Mouse (Mus musculus): ENCODE results near the gene Rcan1. TPM values are rescaled to one million over a fixed set of nuclear protein-coding genes. Genes with fewer than 3 reads are reported as not detected.

The Rcan1 gene
- polyA plus RNA-seq, 1 experiment = 20.2 TPM

DNA sequence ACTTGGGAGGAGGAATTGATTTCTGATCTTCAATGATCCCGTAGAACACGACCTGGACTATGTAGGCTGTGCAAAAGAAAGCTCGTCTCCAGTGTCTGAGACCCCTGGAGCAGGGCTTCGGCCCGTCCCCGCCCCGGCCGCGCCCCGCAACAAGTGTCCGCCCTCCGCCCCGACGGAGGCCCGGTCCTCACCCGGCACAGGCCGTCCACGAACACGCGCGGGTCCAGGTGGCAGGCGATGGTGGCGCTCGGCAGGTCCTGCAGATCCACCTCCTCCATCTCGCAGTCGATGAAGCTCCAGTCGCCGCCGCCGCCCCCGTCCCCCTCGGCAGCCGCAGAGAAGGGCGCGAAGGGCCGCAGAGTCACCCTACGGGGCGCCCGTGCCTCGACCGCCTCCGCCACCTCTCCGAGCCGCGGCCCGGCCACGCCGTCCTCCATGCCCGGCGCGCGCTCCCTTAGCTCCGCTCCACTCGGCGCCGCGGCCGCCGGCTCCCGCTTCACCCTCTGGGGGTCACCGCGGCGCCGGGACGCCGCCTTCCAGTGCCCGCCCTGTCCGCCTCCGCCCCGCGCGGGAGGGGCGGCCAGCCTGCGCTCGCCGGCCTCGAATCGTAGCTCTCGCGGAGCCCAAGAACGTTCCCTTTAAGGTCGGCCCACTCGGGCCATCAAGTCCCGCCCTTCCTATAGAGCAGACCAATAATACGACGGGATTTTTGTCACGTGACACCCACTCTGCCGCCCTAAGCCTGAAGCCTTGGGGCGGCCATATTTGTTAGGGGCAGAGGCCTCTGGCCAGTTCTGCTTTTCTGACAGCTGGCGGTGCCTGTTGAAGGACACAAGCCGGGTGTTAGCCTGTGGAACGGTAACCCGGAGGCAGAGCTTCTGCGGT is 4.8 kb downstream of the Rcan1 start:
- H3K36me3 ChIP-seq (ENCODE audit: control insufficient read depth, insufficient read depth) = no peaks in the 10 kb centered on the region
- H3ac ChIP-seq (ENCODE audit: control insufficient read depth, insufficient read length) = peak overlapping the region; percentile 31
- peak overlapping the region; percentile 27 for H3K4me3 ChIP-seq
- no peaks in the 10 kb centered on the region for H3K27me3 ChIP-seq (ENCODE audit: control insufficient read depth, insufficient read depth, insufficient read length)
- H3K79me2 ChIP-seq (ENCODE audit: control insufficient read depth, insufficient read depth) = no peaks in the 10 kb centered on the region
- H3K4me2 ChIP-seq (ENCODE audit: low read depth) = peak overlapping the region; percentile 93
- peak; percentile 98 for TF ChIP-seq USF1 (IDR thresholded peaks at IDR 0.05; ENCODE audit: low read depth)
- no peak for TF ChIP-seq TCF12 (IDR thresholded peaks at IDR 0.05; ENCODE audit: insufficient read depth, poor library complexity, severe bottlenecking)
- TF ChIP-seq E2F4 (IDR thresholded peaks at IDR 0.05; ENCODE audit: insufficient read depth) = no peak
- peak; percentile 68 for TF ChIP-seq POLR2A (IDR thresholded peaks at IDR 0.05; ENCODE audit: insufficient read length, low read depth)
- TF ChIP-seq MYOD1 (IDR thresholded peaks at IDR 0.05; ENCODE audit: control insufficient read depth in 1 of 3, insufficient read length in 2 of 3, low read depth in 2 of 3) = peak; percentile 44 to 74 (median 70)
- TF ChIP-seq MYOG (IDR thresholded peaks at IDR 0.05; ENCODE audit: control insufficient read depth in 1 of 3, insufficient read depth in 1 of 3, insufficient read length in 2 of 3, low read depth in 2 of 3) = peak in 2 of 3 experiments; percentile 11 to 59
- no peak for TF ChIP-seq MAX (IDR thresholded peaks at IDR 0.05; ENCODE audit: low read depth)

DNA sequence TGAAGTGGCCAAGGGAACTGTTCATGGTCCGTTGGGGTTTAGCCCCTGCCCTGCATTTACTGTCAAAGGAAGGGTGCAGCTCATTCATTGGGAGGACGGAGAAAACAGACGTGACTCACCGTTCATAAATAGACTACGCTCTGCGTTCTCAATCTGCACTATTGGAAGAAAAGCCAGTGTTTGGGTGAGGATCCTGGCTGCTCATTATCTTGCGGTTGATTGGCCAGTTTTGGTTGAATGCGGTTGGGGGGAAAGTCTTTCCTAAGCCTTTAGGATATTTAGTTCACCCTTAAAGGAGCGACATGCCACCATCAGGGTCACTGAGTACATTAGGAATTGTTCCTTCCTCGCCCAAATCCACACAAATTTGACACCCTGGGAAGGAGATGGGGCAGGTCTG is 5.4 kb downstream of the Rcan1 start:
- Histone ChIP-seq H3K27me3 (ENCODE audit: control insufficient read depth, insufficient read depth, insufficient read length) (no peaks in the 10 kb centered on the region), H3K79me2 (ENCODE audit: control insufficient read depth, insufficient read depth) (no peaks in the 10 kb centered on the region), H3ac (ENCODE audit: control insufficient read depth, insufficient read length) (peak overlapping the region; percentile 31), H3K4me2 (ENCODE audit: low read depth) (peak overlapping the region; percentile 93), H3K36me3 (ENCODE audit: control insufficient read depth, insufficient read depth) (no peaks in the 10 kb centered on the region), H3K4me3 (peak overlapping the region; percentile 27)
- TF ChIP-seq E2F4 (IDR thresholded peaks at IDR 0.05; ENCODE audit: insufficient read depth) (no peak), MAX (IDR thresholded peaks at IDR 0.05; ENCODE audit: low read depth) (no peak), POLR2A (IDR thresholded peaks at IDR 0.05; ENCODE audit: insufficient read length, low read depth) (no peak), REST (IDR thresholded peaks at IDR 0.05; ENCODE audit: insufficient read depth, insufficient read length) (no peak), TCF12 (IDR thresholded peaks at IDR 0.05; ENCODE audit: insufficient read depth, poor library complexity, severe bottlenecking) (no peak), MYOG (IDR thresholded peaks at IDR 0.05; ENCODE audit: control insufficient read depth in 1 of 3, insufficient read depth in 1 of 3, insufficient read length in 2 of 3, low read depth in 2 of 3) (no peak), POLR2AphosphoS2 (IDR thresholded peaks at IDR 0.05; ENCODE audit: insufficient read length, low read depth) (no peak), TCF3 (IDR thresholded peaks at IDR 0.05; ENCODE audit: insufficient read length, low read depth) (no peak), USF1 (IDR thresholded peaks at IDR 0.05; ENCODE audit: low read depth) (no peak), CEBPB (IDR thresholded peaks at IDR 0.05; ENCODE audit: insufficient read depth, poor library complexity, severe bottlenecking) (no peak), SRF (IDR thresholded peaks at IDR 0.05; ENCODE audit: control insufficient read depth, insufficient read length, low read depth) (no peak), MYOD1 (IDR thresholded peaks at IDR 0.05; ENCODE audit: control insufficient read depth in 1 of 3, insufficient read length in 2 of 3, low read depth in 2 of 3) (no peak)

DNA sequence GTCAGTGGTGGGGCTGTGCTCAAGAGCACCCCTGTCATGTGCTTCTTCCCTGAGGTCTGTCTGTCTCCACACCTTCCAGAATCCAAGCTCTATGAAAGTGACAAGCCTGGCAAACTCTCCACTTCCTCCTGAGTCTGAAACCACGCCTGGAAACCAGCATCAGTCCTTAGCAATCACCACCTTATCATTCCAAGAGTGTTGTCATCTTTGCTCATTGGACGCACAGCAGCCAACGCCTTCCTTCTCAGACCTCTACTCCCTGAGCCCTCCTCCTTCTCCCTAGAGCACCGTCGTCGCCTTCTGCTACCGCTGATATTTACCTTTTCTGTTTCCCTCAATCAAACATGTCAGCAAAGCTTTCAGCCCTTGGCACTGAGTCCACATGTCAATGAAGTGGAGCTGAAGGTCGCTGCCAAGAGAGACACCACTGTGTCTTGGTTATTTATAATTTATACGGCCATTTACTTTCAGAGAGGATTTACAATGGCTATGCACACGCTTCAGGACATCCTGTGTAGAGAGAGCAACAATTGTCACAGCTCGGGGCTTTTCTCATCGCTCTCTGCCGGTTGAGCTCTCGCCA is 6.2 kb downstream of the Rcan1 start:
- peak overlapping the region; percentile 27 for H3K4me3 ChIP-seq
- peak overlapping the region; percentile 93 for H3K4me2 ChIP-seq (ENCODE audit: low read depth)
- H3K27me3 ChIP-seq (ENCODE audit: control insufficient read depth, insufficient read depth, insufficient read length) = no peaks in the 10 kb centered on the region
- no peak for TF ChIP-seq MYOG (IDR thresholded peaks at IDR 0.05; ENCODE audit: control insufficient read depth in 1 of 3, insufficient read depth in 1 of 3, insufficient read length in 2 of 3, low read depth in 2 of 3)
- no peak for TF ChIP-seq TCF3 (IDR thresholded peaks at IDR 0.05; ENCODE audit: insufficient read length, low read depth)
- TF ChIP-seq CEBPB (IDR thresholded peaks at IDR 0.05; ENCODE audit: insufficient read depth, poor library complexity, severe bottlenecking) = no peak
- no peak for TF ChIP-seq E2F4 (IDR thresholded peaks at IDR 0.05; ENCODE audit: insufficient read depth)
- TF ChIP-seq REST (IDR thresholded peaks at IDR 0.05; ENCODE audit: insufficient read depth, insufficient read length) = no peak
- no peak for TF ChIP-seq POLR2AphosphoS2 (IDR thresholded peaks at IDR 0.05; ENCODE audit: insufficient read length, low read depth)
- no peak for TF ChIP-seq POLR2A (IDR thresholded peaks at IDR 0.05; ENCODE audit: insufficient read length, low read depth)
- no peak for TF ChIP-seq MAX (IDR thresholded peaks at IDR 0.05; ENCODE audit: low read depth)
- no peak for TF ChIP-seq USF1 (IDR thresholded peaks at IDR 0.05; ENCODE audit: low read depth)
- TF ChIP-seq MYOD1 (IDR thresholded peaks at IDR 0.05; ENCODE audit: control insufficient read depth in 1 of 3, insufficient read length in 2 of 3, low read depth in 2 of 3) = no peak
- H3K36me3 ChIP-seq (ENCODE audit: control insufficient read depth, insufficient read depth) = no peaks in the 10 kb centered on the region
- H3ac ChIP-seq (ENCODE audit: control insufficient read depth, insufficient read length) = no peak overlapping the region
- no peaks in the 10 kb centered on the region for H3K79me2 ChIP-seq (ENCODE audit: control insufficient read depth, insufficient read depth)

DNA sequence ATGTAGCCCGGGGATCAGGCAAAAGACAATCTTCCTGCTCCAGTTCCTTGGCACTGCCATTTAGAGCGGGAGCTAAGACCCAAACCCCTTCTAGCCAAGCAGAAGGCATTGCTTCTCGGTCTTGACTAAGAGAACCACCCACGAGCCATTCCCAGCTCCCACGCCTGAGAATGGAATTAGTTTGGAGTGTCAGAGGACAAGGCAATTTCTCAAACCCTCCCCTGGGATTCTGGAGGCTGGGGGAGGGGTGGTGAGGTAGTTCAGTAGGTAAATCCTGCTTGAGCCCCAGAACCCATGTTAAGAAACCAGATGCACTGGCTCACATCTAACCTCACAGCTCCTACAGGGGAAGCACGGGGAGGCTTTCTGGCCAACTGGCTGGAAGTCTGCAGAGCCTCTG is 9.3 kb downstream of the Rcan1 start:
- no peak overlapping the region for H3K4me3 ChIP-seq
- H3K36me3 ChIP-seq (ENCODE audit: control insufficient read depth, insufficient read depth) = no peaks in the 10 kb centered on the region
- TF ChIP-seq POLR2AphosphoS2 (IDR thresholded peaks at IDR 0.05; ENCODE audit: insufficient read length, low read depth) = no peak
- no peak for TF ChIP-seq CEBPB (IDR thresholded peaks at IDR 0.05; ENCODE audit: insufficient read depth, poor library complexity, severe bottlenecking)
- no peak for TF ChIP-seq MYOG (IDR thresholded peaks at IDR 0.05; ENCODE audit: control insufficient read depth in 1 of 3, insufficient read depth in 1 of 3, insufficient read length in 2 of 3, low read depth in 2 of 3)
- no peak for TF ChIP-seq SRF (IDR thresholded peaks at IDR 0.05; ENCODE audit: control insufficient read depth, insufficient read length, low read depth)
- no peak for TF ChIP-seq MAX (IDR thresholded peaks at IDR 0.05; ENCODE audit: low read depth)
- TF ChIP-seq REST (IDR thresholded peaks at IDR 0.05; ENCODE audit: insufficient read depth, insufficient read length) = no peak
- no peak for TF ChIP-seq USF1 (IDR thresholded peaks at IDR 0.05; ENCODE audit: low read depth)
- no peak for TF ChIP-seq MYOD1 (IDR thresholded peaks at IDR 0.05; ENCODE audit: control insufficient read depth in 1 of 3, insufficient read length in 2 of 3, low read depth in 2 of 3)
- TF ChIP-seq TCF12 (IDR thresholded peaks at IDR 0.05; ENCODE audit: insufficient read depth, poor library complexity, severe bottlenecking) = no peak
- no peak for TF ChIP-seq POLR2A (IDR thresholded peaks at IDR 0.05; ENCODE audit: insufficient read length, low read depth)
- TF ChIP-seq E2F4 (IDR thresholded peaks at IDR 0.05; ENCODE audit: insufficient read depth) = no peak
- TF ChIP-seq TCF3 (IDR thresholded peaks at IDR 0.05; ENCODE audit: insufficient read length, low read depth) = no peak
- no peaks in the 10 kb centered on the region for H3K79me2 ChIP-seq (ENCODE audit: control insufficient read depth, insufficient read depth)
- no peak overlapping the region for H3K4me2 ChIP-seq (ENCODE audit: low read depth)
- no peaks in the 10 kb centered on the region for H3K27me3 ChIP-seq (ENCODE audit: control insufficient read depth, insufficient read depth, insufficient read length)
- H3ac ChIP-seq (ENCODE audit: control insufficient read depth, insufficient read length) = no peak overlapping the region
